Mouse (Mus musculus): Measurements from ENCODE around the gene Hist1h4d.
"Not testable (repeated sequence)": the region's sequence is repeated elsewhere in the genome, so short reads cannot be mapped to it uniquely, and the experiment has no call there.

Hist1h4d gene

DNA sequence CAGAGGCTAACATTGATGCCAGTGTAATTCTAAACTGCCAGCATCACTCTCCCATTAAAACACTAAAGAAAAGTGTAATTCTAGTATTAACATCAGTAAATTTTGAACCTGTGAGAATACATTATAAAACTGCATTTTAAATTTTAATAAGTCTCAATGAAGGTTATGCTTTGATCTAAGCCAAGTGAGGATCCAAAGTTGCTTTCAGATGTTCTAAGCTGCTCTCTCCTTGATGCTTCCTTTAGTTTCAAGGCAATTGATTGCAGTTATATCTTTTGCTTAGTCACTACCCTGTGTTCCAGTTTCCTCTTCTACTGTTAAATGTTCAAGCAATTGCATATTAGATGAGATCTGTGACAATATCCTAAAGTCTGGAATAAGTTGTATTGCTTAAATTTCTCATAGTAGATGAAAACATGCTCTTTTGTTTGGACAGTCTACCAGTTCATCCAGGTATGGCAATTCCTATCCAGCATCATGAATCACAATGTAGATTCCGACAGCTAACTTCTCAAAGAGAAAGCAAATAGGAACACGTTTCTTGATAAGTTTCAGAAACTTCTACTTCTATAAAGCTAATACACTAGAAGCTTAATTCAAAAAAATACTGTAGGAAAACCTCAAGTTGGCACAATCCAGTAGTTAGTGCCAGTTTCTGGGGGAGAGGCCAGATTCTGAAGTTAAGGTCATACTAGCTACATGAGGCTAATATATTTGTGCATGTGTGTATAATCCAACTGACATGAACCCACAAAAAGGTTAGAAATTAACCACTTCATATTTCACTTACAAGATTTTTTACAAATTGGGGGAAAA, 9.0 kb upstream of the Hist1h4d start:
- in situ Hi-C loops (cut with MboI; ENCODE audit: low sequenced_read_pairs): loop anchor here (25.0 kb wide), 1 partner anchor 1785 kb away; the partner anchor contains the start of genes Hist1h1b, Hist1h2an, Hist1h2bp and Hist1h3i

DNA sequence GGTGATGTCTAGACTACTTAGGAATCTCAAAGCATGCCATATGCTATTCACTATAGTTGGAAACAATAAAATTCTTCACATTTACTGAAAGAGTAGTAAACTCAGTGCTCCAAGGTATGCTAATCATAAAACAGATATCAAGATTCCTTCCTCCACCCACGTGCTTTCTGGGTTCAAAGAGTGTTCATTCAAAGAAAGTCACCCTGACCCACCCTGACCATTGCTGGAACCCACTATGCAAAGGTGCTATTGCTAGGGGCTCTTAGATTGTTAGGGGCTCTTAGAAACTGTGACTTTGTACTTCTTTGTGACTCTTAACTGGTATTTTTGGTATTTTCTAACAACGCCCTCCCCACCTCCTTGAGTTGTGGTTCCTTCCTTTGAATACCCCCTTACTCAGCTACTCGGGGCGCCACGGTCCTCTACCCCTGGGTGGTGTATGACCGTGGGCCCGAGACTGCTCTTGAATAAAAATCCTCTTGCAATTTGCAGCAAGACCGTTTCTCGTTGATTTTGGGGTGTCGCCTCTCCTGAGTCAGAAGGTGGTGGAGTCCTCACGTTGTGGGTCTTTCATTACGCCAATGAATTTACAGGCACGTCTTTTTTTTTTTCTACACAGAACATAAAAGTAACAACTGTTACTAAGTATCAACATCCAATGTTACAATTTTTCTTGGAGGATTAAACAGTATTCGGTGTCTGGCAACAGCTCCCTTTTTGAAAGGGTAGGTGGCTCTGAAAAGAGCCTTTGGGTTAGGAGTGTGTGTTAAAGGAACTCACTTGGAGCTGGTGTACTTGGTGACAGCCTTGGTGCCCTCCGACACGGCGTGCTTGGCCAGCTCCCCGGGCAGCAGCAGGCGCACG, 8.1 kb upstream of the Hist1h4d start:
- in situ Hi-C loops (cut with MboI; ENCODE audit: low sequenced_read_pairs): loop anchor here (25.0 kb wide), 1 partner anchor 1786 kb away; the partner anchor contains the start of genes Hist1h1b, Hist1h2an, Hist1h2bp and Hist1h3i

DNA sequence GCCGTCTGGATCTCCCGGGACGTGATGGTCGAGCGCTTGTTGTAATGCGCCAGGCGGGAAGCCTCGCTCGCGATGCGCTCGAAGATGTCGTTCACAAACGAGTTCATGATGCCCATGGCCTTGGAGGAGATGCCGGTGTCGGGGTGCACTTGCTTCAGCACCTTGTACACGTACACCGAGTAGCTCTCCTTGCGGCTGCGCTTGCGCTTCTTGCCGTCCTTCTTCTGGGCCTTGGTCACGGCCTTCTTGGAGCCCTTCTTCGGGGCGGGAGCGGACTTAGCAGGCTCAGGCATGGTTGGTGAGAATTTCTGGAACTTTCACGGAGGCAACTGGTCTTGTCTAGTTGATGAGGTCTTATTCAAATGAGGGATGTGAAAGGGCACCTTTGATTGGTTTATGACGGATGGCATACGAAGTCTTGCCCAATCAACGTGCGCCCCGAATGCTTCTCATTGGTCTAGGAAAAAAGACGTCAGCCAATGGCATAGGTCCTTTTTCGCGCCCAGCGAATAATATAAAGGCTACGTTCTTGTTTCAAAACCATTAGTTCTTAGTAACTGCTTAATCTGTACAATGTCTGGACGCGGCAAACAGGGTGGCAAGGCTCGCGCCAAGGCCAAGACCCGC, 7.4 kb upstream of the Hist1h4d start, which contains the start of the genes Hist1h2bf and Hist1h2ad:
TSS of gene Hist1h2bf (minus strand) at position 299 of the 627 bp plus-strand sequence.
TSS of gene Hist1h2ad (plus strand) at position 484 of the 627 bp plus-strand sequence.
- in situ Hi-C loops (cut with MboI; ENCODE audit: low sequenced_read_pairs): loop anchor here (25.0 kb wide), 1 partner anchor 1787 kb away; the partner anchor contains the start of genes Hist1h1b, Hist1h2an, Hist1h2bp and Hist1h3i

DNA sequence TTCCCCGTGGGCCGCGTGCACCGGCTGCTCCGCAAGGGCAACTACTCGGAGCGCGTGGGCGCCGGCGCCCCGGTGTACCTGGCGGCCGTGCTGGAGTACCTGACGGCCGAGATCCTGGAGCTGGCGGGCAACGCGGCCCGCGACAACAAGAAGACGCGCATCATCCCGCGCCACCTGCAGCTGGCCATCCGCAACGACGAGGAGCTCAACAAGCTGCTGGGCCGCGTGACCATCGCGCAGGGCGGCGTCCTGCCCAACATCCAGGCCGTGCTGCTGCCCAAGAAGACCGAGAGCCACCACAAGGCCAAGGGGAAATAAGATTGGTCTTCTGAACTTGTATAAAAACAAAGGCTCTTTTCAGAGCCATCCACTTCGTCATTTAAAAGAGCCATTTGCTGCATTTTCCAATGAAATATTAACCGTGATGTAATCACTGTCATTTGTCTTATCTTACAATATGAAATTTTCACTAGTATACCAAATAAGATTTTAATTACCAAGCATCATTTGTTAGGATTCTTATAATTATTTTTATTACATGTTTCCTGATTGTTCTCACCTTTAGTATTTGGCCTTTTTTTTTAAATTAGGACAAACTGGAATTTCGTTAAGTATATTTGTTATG, 6.7 kb upstream of the Hist1h4d start:
- in situ Hi-C loops (cut with MboI; ENCODE audit: low sequenced_read_pairs): loop anchor here (25.0 kb wide), 1 partner anchor 1787 kb away; the partner anchor contains the start of genes Hist1h1b, Hist1h2an, Hist1h2bp and Hist1h3i

DNA sequence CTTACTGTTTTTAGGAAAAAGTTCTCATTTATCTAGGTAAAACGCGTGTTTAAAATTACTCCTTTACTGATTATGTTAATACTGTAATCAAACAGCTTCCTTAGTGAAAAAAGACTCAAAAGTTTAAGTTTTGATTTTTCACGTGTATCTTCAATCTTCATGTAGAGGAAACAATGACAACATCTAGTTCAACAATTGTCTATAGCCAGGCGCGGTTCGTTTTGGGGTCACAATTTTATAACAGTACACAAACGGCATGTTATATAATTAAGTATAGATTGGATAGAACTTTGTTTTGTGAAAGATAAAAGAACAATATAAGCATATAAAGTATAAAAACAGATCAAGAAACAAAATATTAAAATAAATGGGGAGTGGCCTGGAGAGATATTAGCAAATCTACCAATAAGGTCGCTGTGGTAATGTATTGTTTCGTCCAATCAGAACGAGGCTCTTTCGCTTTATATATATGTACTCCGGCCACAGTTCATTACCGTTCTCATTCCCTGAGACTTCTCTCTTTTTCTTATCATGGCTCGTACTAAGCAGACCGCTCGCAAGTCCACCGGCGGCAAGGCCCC, 6.0 kb upstream of the Hist1h4d start, which contains the start of gene Hist1h3d:
TSS of gene Hist1h3d (plus strand) at position 493 of the 581 bp plus-strand sequence.
- in situ Hi-C loops (cut with MboI; ENCODE audit: low sequenced_read_pairs): no loop called here

DNA sequence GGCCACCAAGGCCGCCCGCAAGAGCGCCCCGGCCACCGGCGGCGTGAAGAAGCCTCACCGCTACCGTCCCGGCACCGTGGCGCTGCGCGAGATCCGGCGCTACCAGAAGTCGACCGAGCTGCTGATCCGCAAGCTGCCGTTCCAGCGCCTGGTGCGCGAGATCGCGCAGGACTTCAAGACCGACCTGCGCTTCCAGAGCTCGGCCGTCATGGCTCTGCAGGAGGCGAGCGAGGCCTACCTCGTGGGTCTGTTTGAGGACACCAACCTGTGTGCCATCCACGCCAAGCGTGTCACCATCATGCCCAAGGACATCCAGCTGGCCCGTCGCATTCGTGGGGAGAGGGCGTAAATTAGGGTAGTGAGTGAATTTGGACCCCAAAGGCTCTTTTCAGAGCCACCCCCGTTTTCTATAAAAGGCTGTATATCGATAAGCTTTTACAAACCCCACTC, 5.5 kb upstream of the Hist1h4d start:
- in situ Hi-C loops (cut with MboI; ENCODE audit: low sequenced_read_pairs): not testable (repeated sequence)

DNA sequence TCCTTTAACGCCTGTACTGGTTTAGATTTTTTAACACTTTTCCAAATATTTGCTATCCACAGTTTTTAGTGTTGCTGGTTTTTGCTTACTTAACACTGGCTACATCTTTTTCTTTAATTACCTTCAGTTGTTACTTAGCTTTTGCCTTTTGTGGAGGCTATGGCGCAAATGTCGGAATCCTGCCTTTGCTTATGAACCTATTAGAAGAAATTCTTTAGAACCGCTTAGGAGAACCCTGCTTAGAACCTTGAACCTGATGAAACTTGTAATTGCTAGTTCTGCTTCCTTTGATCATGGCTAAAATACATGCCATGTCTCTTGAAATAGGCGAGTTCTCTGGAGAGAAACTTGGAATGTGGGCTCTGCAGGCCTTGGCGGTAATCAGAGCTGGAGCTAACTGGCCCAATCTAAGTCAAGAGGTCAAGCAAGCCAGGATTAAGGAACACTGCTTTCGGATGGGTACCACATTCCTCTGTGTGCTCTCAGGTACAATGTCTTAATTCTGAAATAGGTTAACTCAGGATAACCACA, 5.0 kb upstream of the Hist1h4d start:
- in situ Hi-C loops (cut with MboI; ENCODE audit: low sequenced_read_pairs): no loop called here

DNA sequence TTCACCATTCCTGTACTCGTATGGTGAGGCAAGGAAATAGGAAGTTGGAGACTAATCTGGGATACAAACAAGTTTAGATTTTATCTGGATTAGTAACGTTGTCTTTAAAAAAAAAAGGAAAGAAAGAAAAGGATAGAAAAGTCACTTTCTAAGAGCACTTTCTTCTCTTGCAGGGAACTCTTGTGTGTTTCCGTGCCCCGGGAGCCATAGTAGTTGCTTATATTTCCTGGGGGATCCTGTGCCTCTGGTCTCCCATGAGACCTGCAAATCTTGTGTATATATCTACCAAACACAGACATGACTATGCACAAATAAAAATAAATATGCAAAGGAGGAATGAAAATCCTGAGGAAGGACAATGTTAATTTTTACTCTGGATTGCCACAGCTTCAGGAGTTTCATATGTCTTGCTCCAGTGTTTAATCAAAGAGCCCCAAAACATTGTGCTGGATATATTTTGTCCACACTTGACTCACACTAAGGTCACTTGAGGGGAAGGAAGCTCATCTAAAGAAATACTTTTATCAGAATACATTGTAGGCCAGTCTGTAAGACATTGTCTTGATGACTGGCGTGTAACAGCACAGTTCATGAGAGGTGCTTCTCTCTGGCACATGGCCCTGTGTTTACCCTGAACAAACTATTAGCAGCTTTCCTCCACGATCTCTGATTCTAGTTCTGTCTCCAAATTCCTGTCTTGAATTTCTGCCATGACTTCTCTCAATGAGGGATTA, 4.3 kb upstream of the Hist1h4d start:
- in situ Hi-C loops (cut with MboI; ENCODE audit: low sequenced_read_pairs): no loop called here

DNA sequence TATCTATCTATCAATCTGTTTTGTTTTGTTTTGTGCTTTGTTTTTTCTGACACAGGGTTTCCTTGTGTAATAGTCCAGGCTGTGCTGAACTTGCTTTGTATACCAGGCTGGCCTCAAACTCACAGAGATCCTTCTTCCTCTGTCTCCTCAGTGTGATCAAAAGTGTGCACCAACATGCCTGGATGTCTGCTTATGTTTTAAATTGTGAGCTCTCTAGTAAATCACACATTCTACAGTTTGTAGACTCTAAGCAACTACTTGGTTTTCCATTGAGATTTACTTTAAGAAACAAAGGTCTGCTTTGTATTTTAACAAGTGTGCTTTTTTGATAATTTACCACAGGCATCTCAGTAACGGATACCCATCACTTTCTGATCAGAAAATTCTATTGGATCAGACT, 3.6 kb upstream of the Hist1h4d start:
- in situ Hi-C loops (cut with MboI; ENCODE audit: low sequenced_read_pairs): no loop called here

DNA sequence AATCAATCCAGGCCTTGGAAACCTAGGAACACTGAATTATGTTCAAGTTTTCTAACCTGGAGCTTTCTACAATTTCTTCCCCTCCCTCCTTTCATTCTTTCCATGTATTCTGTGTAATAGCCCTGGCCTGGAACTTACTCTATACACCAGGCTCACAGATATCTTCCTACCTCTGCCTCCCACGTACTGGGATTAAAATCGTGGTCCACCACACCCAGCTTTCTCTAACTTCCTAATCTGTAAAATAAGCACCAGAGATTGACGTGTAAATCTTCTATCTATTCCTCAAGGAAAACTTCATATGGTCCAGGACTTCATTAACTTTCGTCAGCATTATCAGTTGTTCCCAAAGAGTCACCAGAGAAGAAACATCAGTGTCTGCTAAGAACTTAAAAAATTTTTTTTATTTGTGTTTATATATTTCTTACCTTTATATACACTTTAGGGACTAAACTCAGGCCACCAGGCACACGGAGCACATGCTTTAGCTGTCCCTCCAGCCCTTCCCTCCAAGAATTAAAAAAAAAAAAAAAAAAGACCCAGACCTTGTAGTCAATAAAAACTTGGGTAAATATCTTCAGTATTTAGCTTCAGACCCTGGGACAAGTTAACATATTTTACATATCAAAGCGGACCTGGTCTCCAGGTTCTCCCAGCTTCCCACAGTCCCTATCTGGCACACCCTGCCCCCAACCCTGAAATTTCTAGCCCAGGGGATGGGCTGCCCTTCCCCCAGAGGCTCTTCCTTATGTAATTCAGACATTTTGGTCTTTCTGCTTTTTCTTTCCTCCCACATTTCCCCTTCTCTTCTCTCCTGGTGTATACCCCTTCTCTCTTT, 1.0 kb downstream of the Hist1h4d start:
- in situ Hi-C loops (cut with MboI; ENCODE audit: low sequenced_read_pairs): no loop called here

DNA sequence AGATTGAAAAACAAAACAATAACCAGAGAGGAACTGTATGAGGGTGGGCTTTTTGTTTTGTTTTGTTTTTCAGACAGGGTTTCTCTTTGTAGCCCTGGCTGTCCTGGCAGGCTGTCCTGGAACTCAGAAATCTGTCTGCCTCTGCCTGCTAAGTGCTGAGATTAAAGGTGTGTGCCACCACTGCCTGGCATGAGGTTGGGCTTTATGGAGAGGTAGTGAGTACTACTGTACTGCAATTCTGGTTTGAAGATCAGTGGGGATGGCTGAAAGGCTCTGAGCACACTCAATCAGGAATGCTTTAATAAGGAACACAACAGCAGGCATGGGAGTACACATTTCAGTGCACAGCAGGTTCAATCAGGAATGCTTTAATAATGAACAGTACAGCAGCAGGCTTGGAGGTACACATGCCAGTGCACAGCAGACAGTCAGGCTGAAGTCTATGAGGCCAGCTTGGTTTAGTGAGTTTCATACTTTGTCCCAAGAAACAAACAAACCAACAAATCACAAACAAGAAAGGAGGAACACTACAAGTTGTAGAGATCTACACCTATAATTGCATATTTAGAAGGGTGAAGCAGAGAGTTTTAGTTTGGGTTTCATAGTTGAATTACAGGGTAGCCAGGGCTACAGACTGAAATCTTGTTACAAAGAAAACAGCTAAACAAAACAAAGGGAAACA, 2.1 kb downstream of the Hist1h4d start:
- in situ Hi-C loops (cut with MboI; ENCODE audit: low sequenced_read_pairs): no loop called here

DNA sequence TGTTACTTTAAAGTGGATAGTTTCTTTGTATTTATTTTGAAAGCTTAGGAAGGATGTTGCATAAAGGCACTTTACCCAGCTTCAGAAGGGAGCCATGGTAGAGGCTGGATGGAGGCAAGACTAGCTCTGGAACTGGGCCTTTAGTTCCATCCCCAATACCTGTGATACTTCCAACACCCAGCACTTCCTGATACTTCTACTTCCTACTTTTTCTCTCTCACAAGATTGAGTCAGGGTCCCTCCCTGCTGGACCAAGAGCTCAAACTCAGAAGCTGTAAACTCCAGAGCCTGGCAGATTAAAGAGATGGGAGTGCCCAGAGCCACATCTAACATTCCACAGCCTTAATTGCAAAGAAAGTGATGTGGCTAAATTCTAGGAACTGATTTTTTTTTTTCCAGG, 2.9 kb downstream of the Hist1h4d start:
- in situ Hi-C loops (cut with MboI; ENCODE audit: low sequenced_read_pairs): no loop called here

DNA sequence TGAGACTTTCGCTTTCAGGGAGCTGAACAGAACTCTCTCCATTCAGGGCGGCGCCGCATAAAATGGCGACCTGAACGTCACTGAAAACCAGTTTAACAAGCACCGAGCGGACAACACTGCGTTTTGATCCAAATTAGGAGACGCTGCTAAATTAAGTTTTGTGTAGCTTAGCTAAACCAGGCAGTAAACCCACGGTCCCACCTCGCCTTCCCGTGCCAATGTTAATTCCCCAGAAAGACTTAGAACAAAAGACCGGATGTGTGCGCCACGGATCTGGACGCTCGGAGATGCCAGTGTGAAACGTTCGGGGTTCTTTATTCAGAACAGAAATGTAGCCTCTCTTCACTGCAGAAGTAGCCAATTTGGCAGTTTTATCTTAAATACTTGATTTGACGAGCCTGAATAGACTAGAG, 3.6 kb downstream of the Hist1h4d start:
- in situ Hi-C loops (cut with MboI; ENCODE audit: low sequenced_read_pairs): no loop called here

DNA sequence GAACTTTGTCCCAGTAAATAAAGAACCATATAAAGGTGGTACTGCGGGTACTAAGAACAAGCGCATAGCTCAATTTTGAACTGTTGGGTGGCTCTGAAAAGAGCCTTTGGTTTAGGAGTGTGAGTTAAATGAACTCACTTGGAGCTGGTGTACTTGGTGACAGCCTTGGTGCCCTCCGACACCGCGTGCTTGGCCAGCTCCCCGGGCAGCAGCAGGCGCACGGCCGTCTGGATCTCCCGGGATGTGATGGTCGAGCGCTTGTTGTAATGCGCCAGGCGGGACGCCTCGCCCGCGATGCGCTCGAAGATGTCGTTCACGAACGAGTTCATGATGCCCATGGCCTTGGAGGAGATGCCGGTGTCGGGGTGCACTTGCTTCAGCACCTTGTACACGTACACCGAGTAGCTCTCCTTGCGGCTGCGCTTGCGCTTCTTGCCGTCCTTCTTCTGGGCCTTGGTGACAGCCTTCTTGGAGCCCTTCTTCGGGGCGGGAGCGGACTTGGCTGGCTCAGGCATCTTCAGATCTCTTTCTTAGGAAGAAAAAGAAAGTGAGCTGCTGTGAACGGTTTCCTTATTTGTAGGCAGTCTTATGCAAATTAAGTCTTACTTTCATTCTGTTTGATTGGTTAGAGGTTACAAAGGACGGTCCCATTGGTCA, 4.2 kb downstream of the Hist1h4d start:
- in situ Hi-C loops (cut with MboI; ENCODE audit: low sequenced_read_pairs): not testable (repeated sequence)

DNA sequence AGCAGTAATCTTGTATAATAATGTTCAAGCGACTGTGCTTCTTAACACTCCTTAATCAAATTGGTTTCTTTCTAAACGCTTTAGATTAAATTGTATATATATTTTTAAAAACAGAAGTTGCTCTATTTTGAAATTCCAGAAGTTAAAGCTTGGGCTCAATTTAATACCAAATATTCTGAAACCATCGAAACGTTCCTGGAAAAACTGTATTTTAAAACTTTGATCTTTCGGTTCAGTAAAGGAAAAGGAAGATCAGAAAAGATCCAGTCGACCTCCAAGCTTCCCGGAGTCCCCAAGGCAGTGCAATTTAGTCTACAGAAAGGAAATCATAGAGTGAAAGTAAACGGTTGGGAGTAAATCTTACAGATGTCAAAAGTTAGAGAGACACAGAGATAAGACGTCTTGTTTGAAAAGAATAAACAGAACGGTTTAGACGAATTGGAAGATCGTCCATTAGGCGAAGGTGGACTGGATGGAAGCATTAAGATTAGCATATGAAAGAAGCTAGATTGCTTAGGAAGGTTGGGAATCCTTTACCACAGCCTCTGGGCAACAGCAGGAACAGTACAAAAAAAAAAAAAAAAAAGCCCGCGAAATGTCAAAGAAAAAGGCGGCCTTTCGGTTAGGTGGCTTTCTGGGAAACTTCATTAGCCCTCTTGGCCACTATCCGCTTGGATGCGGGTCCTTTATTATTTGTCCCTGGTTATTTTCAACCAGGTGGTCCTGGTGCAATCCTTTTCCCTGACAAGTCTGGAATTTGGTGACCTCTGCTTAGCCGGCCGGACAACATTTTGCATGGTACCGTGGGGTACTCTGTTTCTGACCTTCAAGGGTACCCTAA, 4.9 kb downstream of the Hist1h4d start:
- in situ Hi-C loops (cut with MboI; ENCODE audit: low sequenced_read_pairs): no loop called here

DNA sequence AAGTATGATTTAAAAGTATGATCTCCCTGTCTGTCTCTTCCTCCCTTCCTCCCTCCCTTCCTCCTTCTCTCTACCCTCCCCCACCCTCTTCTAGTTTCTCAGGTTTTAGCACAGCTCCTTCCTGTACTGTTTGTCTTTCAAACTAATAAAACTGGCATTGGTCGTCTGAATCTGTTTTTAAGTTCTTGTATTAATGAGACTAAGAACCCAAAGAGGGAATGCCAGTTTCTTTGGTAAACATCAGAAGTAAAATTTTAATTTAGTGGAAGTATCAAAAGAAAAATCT, 5.5 kb downstream of the Hist1h4d start:
- in situ Hi-C loops (cut with MboI; ENCODE audit: low sequenced_read_pairs): no loop called here
